Mouse (Mus musculus) small intestine, adult 2 months (tissue): ENCODE data around the gene Ms4a4c. TPM values are rescaled to one million over a fixed set of nuclear protein-coding genes. Genes with fewer than 3 reads are reported as not detected.
"Not testable (repeated sequence)": the region's sequence is repeated elsewhere in the genome, so short reads cannot be mapped to it uniquely, and the experiment has no call there.

Source experiments
- H3K27ac ChIP-seq: fragments of 200-500 bp; 2 replicates; pipeline ENCODE4 v1.5.1; 2012; ENCODE audit warnings: low read depth, low read length, control low read depth, inconsistent platforms; ENCODE audit not compliant: insufficient read depth
- H3K27me3 ChIP-seq: fragments of 200-500 bp; 2 replicates; pipeline ENCODE4 v1.6.1; 2012; ENCODE audit warnings: mild to moderate bottlenecking, moderate library complexity, low read length, inconsistent platforms; ENCODE audit not compliant: control insufficient read depth, insufficient read depth
- H3K36me3 ChIP-seq: fragments of 200-500 bp; 2 replicates; pipeline ENCODE4 v1.6.1; 2012; ENCODE audit warnings: mild to moderate bottlenecking, low read length, control low read depth, inconsistent platforms; ENCODE audit not compliant: control insufficient read depth, insufficient read depth
- H3K4me1 ChIP-seq: fragments of 200-500 bp; 2 replicates; pipeline ENCODE4 v1.6.1; 2012; ENCODE audit warnings: low read length, inconsistent platforms, mixed read lengths; ENCODE audit not compliant: control insufficient read depth, insufficient read depth, insufficient read length
- H3K4me3 ChIP-seq: fragments of 200-500 bp; 2 replicates; pipeline ENCODE4 v1.5.1; 2012; ENCODE audit warnings: low read depth, mild to moderate bottlenecking, control low read depth, inconsistent platforms, low read length, moderate library complexity
- CTCF ChIP-seq: fragments of 200-500 bp; IDR thresholded peaks from 2 replicates; pipeline ENCODE4 v1.5.1; 2012; ENCODE audit warnings: low read depth, mild to moderate bottlenecking, control low read depth, inconsistent platforms, low read length, moderate library complexity, mixed read lengths; ENCODE audit not compliant: insufficient replicate concordance, insufficient read length; ENCODE audit errors: extremely low read depth
- POLR2A ChIP-seq: fragments of 200-500 bp; IDR thresholded peaks from 2 replicates; pipeline ENCODE4 v1.6.1; 2012; ENCODE audit warnings: low read depth, mild to moderate bottlenecking, control low read depth, inconsistent platforms, low read length, moderate library complexity
- WGBS: fragments of 180-500 bp; shearing (Covaris S2); methylation state at CpG from one replicate; pipeline ENCODE4 v1.1.7; 2018; 5-methylcytosine and 5-hydroxymethylcytosine counted together
- polyA plus RNA-seq: library from polyadenylated mRNA; depleted of rRNA; stranded (reverse); fragments of >200 nt; gene quantifications from 2 replicates; pipeline ENCODE4 v1.2.3, GENCODE M21; 2012; rRNA removed

Gene Ms4a4c
- polyA plus RNA-seq, 1 experiment: 0.27 TPM

- H3K27me3 ChIP-seq: no peaks in the 10 kb centered on the region
- 0 out of 2 replicates have a peak, but pooled peaks cover 1% of the 10 kb centered on the region for H3K4me1 ChIP-seq
- TF ChIP-seq POLR2A (no peak), CTCF (no peak)
- WGBS: 20% methylated on average over 5 of the region's 5 CpGs
- no peak overlapping the region for H3K4me3 ChIP-seq
- no peaks in the 10 kb centered on the region for H3K36me3 ChIP-seq
- no peak overlapping the region for H3K27ac ChIP-seq
Measured at GRCm38 (mm10) chr19:11466471-11466870, 61.9 kb downstream of the Ms4a4c start.

GRCm38 (mm10) chr19:11468361-11468760 lies 63.8 kb downstream of the Ms4a4c start:
- WGBS: 60% methylated on average over 1 of the region's 1 CpGs

DNA sequence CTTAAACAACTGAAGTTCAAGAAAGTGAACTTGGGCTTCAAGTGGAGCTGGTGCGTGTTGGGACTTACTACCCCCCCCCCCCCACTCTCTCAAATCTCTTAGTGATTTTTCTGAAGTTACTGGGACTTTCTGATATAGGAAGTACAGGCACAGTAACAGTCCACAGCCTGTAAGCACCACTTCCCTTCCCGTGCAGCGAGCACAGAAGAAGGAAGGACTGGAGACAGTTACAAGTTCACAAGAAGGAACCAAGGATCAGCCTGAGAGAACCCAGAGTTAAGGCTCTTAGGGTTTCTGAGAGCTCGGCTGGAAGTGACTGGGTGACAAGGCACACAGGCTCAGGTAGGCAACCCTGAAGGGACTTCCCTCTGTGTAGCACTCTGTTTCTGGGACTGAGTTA lies 64.6 kb downstream of the Ms4a4c start, which contains the start of gene Ms4a6c:
TSS of gene Ms4a6c (plus strand) at position 152 of the 400 bp plus-strand sequence.
- H3K27ac ChIP-seq: peak within 1 kb of the TSS; percentile 29; the same call in 1 of the 2 replicates
- WGBS: 71% methylated on average over 4 of the region's 4 CpGs
- not testable (repeated sequence) for H3K4me3 ChIP-seq, H3K36me3 ChIP-seq, H3K4me1 ChIP-seq, H3K27me3 ChIP-seq

More at GRCm38 (mm10) chr19:11468361-11468760, 63.8 kb downstream of the Ms4a4c start:
- not testable (repeated sequence) for H3K36me3 ChIP-seq, H3K4me3 ChIP-seq, H3K27ac ChIP-seq, H3K4me1 ChIP-seq, H3K27me3 ChIP-seq

Other genes with a start within 250 kb of the Ms4a4c start
- gene 1700025F22Rik, start 239.4 kb upstream of the Ms4a4c start, polyA plus RNA-seq: not detected in 2 replicates
- not detected in 2 replicates for gene Ms4a13, start 208.0 kb upstream of the Ms4a4c start, polyA plus RNA-seq
- 4.1 and 5.8 TPM in 2 replicates for gene Ms4a12, start 172.3 kb upstream of the Ms4a4c start, polyA plus RNA-seq
- gene Ms4a1, start 138.5 kb upstream of the Ms4a4c start, polyA plus RNA-seq: 0.14 and 0.52 TPM in 2 replicates
- gene Ms4a5, start 120.9 kb upstream of the Ms4a4c start, polyA plus RNA-seq: not detected in 2 replicates
- 0.05 and 0.10 TPM in 2 replicates for gene Ms4a14, start 90.3 kb upstream of the Ms4a4c start, polyA plus RNA-seq
- gene Ms4a7, start 68.6 kb upstream of the Ms4a4c start, polyA plus RNA-seq: 0.91 and 1.0 TPM in 2 replicates
- gene Ms4a4a, start 29.2 kb upstream of the Ms4a4c start, polyA plus RNA-seq: 0.35 and 0.41 TPM in 2 replicates
- gene Ms4a4b, start 38.8 kb downstream of the Ms4a4c start, polyA plus RNA-seq: 0.60 and 0.63 TPM in 2 replicates
- 1.1 and 1.6 TPM in 2 replicates for gene Ms4a6c, start 64.6 kb downstream of the Ms4a4c start, polyA plus RNA-seq
- 0.28 and 0.82 TPM in 2 replicates for gene Gm8369, start 81.2 kb downstream of the Ms4a4c start, polyA plus RNA-seq
- 1.2 and 1.3 TPM in 2 replicates for gene Ms4a6b, start 111.7 kb downstream of the Ms4a4c start, polyA plus RNA-seq
- 5.5 and 6.6 TPM in 2 replicates for gene Ms4a4d, start 132.0 kb downstream of the Ms4a4c start, polyA plus RNA-seq
- gene Ms4a6d, start 200.1 kb downstream of the Ms4a4c start, polyA plus RNA-seq: 1.5 and 1.7 TPM in 2 replicates
- gene Ms4a2, start 218.9 kb downstream of the Ms4a4c start, polyA plus RNA-seq: not detected in 2 replicates
- not detected in 2 replicates for gene Ms4a3, start 236.1 kb downstream of the Ms4a4c start, polyA plus RNA-seq